Mouse (Mus musculus): Measurements from ENCODE around the gene Cldn15. TPM values are rescaled to one million over a fixed set of nuclear protein-coding genes. Genes with fewer than 3 reads are reported as not detected.

Cldn15 gene
- 6.7 and 7.0 TPM in 2 replicates for polyA plus RNA-seq (2015; fragmentation: Nextera tagmentation; extraction: Ambion mirVana)

- no peak for TF ChIP-seq CTCF (IDR thresholded peaks at IDR 0.05; ENCODE audit: low read depth)
- TF ChIP-seq EP300 (IDR thresholded peaks at IDR 0.05; ENCODE audit: low read depth): no peak
Observed at GRCm38 (mm10) chr5:136966331-136966730, at the start of gene Cldn15. Cldn15 (plus strand) TSS chr5:136966616.

GRCm38 (mm10) chr5:136917613-136918242 lies 48.7 kb upstream of the Cldn15 start:
- no peak overlapping the region for H3K9ac ChIP-seq (replicated peaks)
- WGBS (ENCODE audit: insufficient replicate concordance): 92% methylated on average over 8 of the region's 8 CpGs
- H3K9me3 ChIP-seq (ENCODE audit: low read length): no peaks in the 10 kb centered on the region
- no peak for DNase-seq
- no peak overlapping the region for H3K27ac ChIP-seq (ENCODE audit: low read depth)
- no peak overlapping the region for H3K4me3 ChIP-seq (ENCODE audit: low read depth, low read length)
- H3K27me3 ChIP-seq (ENCODE audit: insufficient read depth, low read length): no peaks in the 10 kb centered on the region
- H3K4me2 ChIP-seq (ENCODE audit: low read depth, low read length): no peak overlapping the region
- peaks cover 7% of the 10 kb centered on the region for H3K4me1 ChIP-seq (ENCODE audit: insufficient read depth)
- no peak for ATAC-seq
- TF ChIP-seq CTCF (IDR thresholded peaks at IDR 0.05; ENCODE audit: low read depth): no peak
- TF ChIP-seq EP300 (IDR thresholded peaks at IDR 0.05; ENCODE audit: low read depth): no peak
- no peaks in the 10 kb centered on the region for H3K36me3 ChIP-seq (replicated peaks; ENCODE audit: insufficient read depth, low read length)

More at GRCm38 (mm10) chr5:136966331-136966730, at the start of gene Cldn15:
- ATAC-seq (no peak), DNase-seq (no peak)
- Histone ChIP-seq H3K9ac (replicated peaks) (peak within 1 kb of the TSS; percentile 31; the same call in 1 of the 2 replicates), H3K4me1 (ENCODE audit: insufficient read depth) (peaks cover 42% of the 10 kb centered on the region), H3K27me3 (ENCODE audit: insufficient read depth, low read length) (no peaks in the 10 kb centered on the region), H3K4me2 (ENCODE audit: low read depth, low read length) (peak within 1 kb of the TSS; percentile 53), H3K27ac (ENCODE audit: low read depth) (peak within 1 kb of the TSS; percentile 44), H3K36me3 (replicated peaks; ENCODE audit: insufficient read depth, low read length) (peaks cover 29% of the 10 kb centered on the region), H3K4me3 (ENCODE audit: low read depth, low read length) (no peak within 1 kb of the TSS), H3K9me3 (ENCODE audit: low read length) (no peaks in the 10 kb centered on the region)
- 55% methylated on average over 6 of the region's 6 CpGs for WGBS (ENCODE audit: insufficient replicate concordance)

- H3K9me3 ChIP-seq (ENCODE audit: low read length): no peaks in the 10 kb centered on the region
- peak overlapping the region; percentile 58 for H3K9ac ChIP-seq (replicated peaks)
- DNase-seq (peak; percentile 76), ATAC-seq (peak; percentile 87)
- 0 out of 2 replicates have a peak overlapping the region, but pooled peaks have one; percentile 31 for H3K27ac ChIP-seq (ENCODE audit: low read depth)
- H3K27me3 ChIP-seq (ENCODE audit: insufficient read depth, low read length): no peaks in the 10 kb centered on the region
- WGBS (ENCODE audit: insufficient replicate concordance): 3% methylated on average over 38 of the region's 38 CpGs
- peak overlapping the region; percentile 51 for H3K4me3 ChIP-seq (ENCODE audit: low read depth, low read length)
- peaks cover 7% of the 10 kb centered on the region for H3K4me1 ChIP-seq (ENCODE audit: insufficient read depth)
- TF ChIP-seq CTCF (IDR thresholded peaks at IDR 0.05; ENCODE audit: low read depth): no peak
- TF ChIP-seq EP300 (IDR thresholded peaks at IDR 0.05; ENCODE audit: low read depth): no peak
- peak overlapping the region; percentile 93 for H3K4me2 ChIP-seq (ENCODE audit: low read depth, low read length)
- no peaks in the 10 kb centered on the region for H3K36me3 ChIP-seq (replicated peaks; ENCODE audit: insufficient read depth, low read length)
Observed at GRCm38 (mm10) chr5:136918655-136919472, 47.6 kb upstream of the Cldn15 start.

- Histone ChIP-seq H3K9ac (replicated peaks) (peak overlapping the region; percentile 58), H3K4me1 (ENCODE audit: insufficient read depth) (peaks cover 7% of the 10 kb centered on the region), H3K36me3 (replicated peaks; ENCODE audit: insufficient read depth, low read length) (no peaks in the 10 kb centered on the region), H3K27me3 (ENCODE audit: insufficient read depth, low read length) (no peaks in the 10 kb centered on the region), H3K27ac (ENCODE audit: low read depth) (0 out of 2 replicates have a peak overlapping the region, but pooled peaks have one; percentile 8), H3K4me3 (ENCODE audit: low read depth, low read length) (peak overlapping the region; percentile 51), H3K4me2 (ENCODE audit: low read depth, low read length) (peak overlapping the region; percentile 93), H3K9me3 (ENCODE audit: low read length) (no peaks in the 10 kb centered on the region)
- 17% methylated on average over 16 of the region's 18 CpGs for WGBS (ENCODE audit: insufficient replicate concordance)
- TF ChIP-seq EP300 (IDR thresholded peaks at IDR 0.05; ENCODE audit: low read depth) (no peak), CTCF (IDR thresholded peaks at IDR 0.05; ENCODE audit: low read depth) (no peak)
- DNase-seq (no peak), ATAC-seq (peak; percentile 1; the same call in 1 of the 2 replicates)
Observed at GRCm38 (mm10) chr5:136919546-136920301, 46.7 kb upstream of the Cldn15 start.

GRCm38 (mm10) chr5:136922830-136923229 lies 43.6 kb upstream of the Cldn15 start:
- no peak for DNase-seq
- Histone ChIP-seq H3K27me3 (ENCODE audit: insufficient read depth, low read length) (no peaks in the 10 kb centered on the region), H3K4me1 (ENCODE audit: insufficient read depth) (peaks cover 7% of the 10 kb centered on the region), H3K9ac (replicated peaks) (no peak overlapping the region), H3K4me2 (ENCODE audit: low read depth, low read length) (no peak overlapping the region), H3K36me3 (replicated peaks; ENCODE audit: insufficient read depth, low read length) (no peaks in the 10 kb centered on the region), H3K4me3 (ENCODE audit: low read depth, low read length) (no peak overlapping the region), H3K27ac (ENCODE audit: low read depth) (no peak overlapping the region), H3K9me3 (ENCODE audit: low read length) (no peaks in the 10 kb centered on the region)
- ATAC-seq: no peak
- TF ChIP-seq EP300 (IDR thresholded peaks at IDR 0.05; ENCODE audit: low read depth) (no peak), CTCF (IDR thresholded peaks at IDR 0.05; ENCODE audit: low read depth) (no peak)
- WGBS (ENCODE audit: insufficient replicate concordance): 77% methylated on average over 9 of the region's 9 CpGs

Data from liver, postnatal 0 days (tissue).